Mouse (Mus musculus): ENCODE results near the gene Rapgef4. TPM values are rescaled to one million over a fixed set of nuclear protein-coding genes. Genes with fewer than 3 reads are reported as not detected.

Gene Rapgef4
- total and polyA plus RNA-seq, 3 experiments: 15.3 to 38.9 (median 25.4) TPM

DNA sequence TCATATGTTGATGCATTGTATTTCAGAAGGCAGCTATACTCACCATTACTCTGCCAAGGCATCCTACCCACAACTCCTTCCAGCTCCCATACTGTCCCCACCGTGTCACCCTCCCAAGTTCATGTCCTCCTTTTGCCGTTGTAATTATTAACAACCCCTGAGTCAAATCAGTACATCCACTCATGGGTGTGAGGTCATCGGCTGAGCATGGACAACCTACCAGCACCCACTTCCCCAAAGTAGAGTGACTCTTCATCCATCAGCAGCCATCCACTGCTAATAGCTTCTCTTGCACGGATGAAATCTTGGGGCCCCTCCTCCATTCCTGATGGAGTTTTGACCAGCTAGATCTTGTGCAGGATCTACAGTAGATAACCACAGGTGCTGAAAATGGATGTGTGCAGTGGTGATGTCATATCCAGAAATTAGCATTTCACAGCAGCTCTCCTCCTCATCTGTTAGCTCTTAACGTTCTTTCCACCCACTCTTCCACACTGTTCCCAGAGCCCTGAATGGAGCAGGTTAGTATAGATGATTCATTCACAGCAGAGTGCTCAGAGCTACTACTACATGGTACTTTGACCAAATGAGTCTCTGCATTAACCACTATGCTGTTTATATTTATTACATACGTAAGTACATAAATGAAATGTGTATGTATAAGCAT, 281.9 kb downstream of the Rapgef4 start:
- Histone ChIP-seq H3K4me3 (no peak overlapping the region), H3K79me2 (replicated peaks; ENCODE audit: control insufficient read depth, insufficient read depth, low read length) (no peaks in the 10 kb centered on the region), H3K27ac (no peak overlapping the region), H3K4me1 (ENCODE audit: control insufficient read depth, insufficient read depth, low read length) (no peaks in the 10 kb centered on the region), H3K9ac (ENCODE audit: low read depth, low read length) (no peak overlapping the region), H3K27me3 (ENCODE audit: control insufficient read depth, insufficient read depth, low read length) (no peaks in the 10 kb centered on the region), H3K36me3 (ENCODE audit: control insufficient read depth, insufficient read depth, low read length) (no peaks in the 10 kb centered on the region)
- intact Hi-C loops (cut with DNase I): no loop called here
- no peak for DNase-seq
- WGBS: 77% methylated on average over 6 of the region's 6 CpGs
- no peak for TF ChIP-seq CTCF (IDR thresholded peaks at IDR 0.05)
- no peak for TF ChIP-seq EP300 (IDR thresholded peaks at IDR 0.05; ENCODE audit: insufficient read depth, low read depth, low read length)
- TF ChIP-seq POLR2A (IDR thresholded peaks at IDR 0.05; ENCODE audit: insufficient read depth, low read depth, low read length): no peak

DNA sequence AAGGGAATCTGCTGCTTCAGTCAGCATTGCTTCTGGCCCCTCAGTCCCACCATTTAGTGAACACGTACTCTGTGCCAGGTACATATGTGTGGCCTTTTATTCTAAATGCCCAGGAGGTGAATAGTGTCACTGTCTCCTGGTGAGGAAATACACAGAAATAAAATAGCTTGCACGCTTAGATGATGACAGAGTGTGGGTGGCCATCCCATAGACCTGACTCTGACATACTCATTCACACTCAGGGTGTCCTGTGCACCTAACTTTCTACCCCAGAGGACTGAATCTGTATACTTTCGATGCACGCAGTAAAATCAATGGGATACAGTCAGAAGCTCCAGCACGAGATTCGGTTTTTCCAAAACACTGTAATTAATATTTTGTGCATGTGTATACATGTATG, 286.4 kb downstream of the Rapgef4 start:
- no peaks in the 10 kb centered on the region for H3K79me2 ChIP-seq (replicated peaks; ENCODE audit: control insufficient read depth, insufficient read depth, low read length)
- intact Hi-C loops (cut with DNase I): no loop called here
- 88% methylated on average over 6 of the region's 6 CpGs for WGBS

DNA sequence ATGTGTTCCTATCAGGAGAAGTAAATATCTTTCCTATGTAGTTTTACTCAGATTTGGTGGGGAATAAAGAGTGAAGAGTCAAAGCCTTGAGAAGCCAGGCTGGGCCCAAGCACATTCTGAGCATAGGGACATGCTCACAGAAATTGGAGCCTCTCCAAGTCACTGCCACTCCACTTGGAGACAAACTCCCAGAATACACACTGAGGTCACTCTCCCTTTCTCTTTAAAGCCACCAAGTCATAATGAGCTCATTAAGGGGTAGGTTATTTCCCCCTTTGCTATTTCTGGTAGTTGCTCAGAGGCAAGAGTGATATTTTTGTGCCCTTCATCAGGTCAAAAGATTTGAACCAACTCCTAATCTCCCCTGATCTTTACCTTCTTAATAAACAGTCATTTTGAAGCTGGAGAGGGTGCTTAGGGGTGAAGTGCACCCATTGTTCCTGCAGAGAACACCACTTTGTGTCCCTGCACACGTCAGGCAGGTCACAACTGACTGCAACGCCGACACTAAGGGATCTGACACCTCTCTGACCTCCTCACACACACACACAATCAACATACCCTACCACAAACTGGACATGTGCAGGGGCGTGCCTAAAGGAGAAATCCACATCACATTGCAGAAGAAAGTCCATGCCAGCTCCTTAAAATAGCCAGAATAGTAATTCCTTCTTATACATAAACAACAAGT, 288.8 kb downstream of the Rapgef4 start:
- DNase-seq: peak in 1 of 2 experiments; percentile 31
- peak overlapping the region; percentile 85 for H3K27ac ChIP-seq
- WGBS: 50% methylated on average over 4 of the region's 4 CpGs
- peak overlapping the region; percentile 60; the same call in 1 of the 2 replicates for H3K9ac ChIP-seq (ENCODE audit: low read depth, low read length)
- H3K4me1 ChIP-seq (ENCODE audit: control insufficient read depth, insufficient read depth, low read length): peaks cover 1% of the 10 kb centered on the region
- H3K27me3 ChIP-seq (ENCODE audit: control insufficient read depth, insufficient read depth, low read length): no peaks in the 10 kb centered on the region
- H3K36me3 ChIP-seq (ENCODE audit: control insufficient read depth, insufficient read depth, low read length): no peaks in the 10 kb centered on the region
- no peak for TF ChIP-seq POLR2A (IDR thresholded peaks at IDR 0.05; ENCODE audit: insufficient read depth, low read depth, low read length)
- TF ChIP-seq EP300 (IDR thresholded peaks at IDR 0.05; ENCODE audit: insufficient read depth, low read depth, low read length): no peak
- no peaks in the 10 kb centered on the region for H3K79me2 ChIP-seq (replicated peaks; ENCODE audit: control insufficient read depth, insufficient read depth, low read length)
- intact Hi-C loops (cut with DNase I): no loop called here
- H3K4me3 ChIP-seq: no peak overlapping the region

More for the DNA sequence above, 286.4 kb downstream of the Rapgef4 start:
- TF ChIP-seq CTCF (IDR thresholded peaks at IDR 0.05) (no peak), POLR2A (IDR thresholded peaks at IDR 0.05; ENCODE audit: insufficient read depth, low read depth, low read length) (no peak), EP300 (IDR thresholded peaks at IDR 0.05; ENCODE audit: insufficient read depth, low read depth, low read length) (no peak)
- no peak for DNase-seq
- Histone ChIP-seq H3K27ac (no peak overlapping the region), H3K27me3 (ENCODE audit: control insufficient read depth, insufficient read depth, low read length) (no peaks in the 10 kb centered on the region), H3K9ac (ENCODE audit: low read depth, low read length) (no peak overlapping the region), H3K36me3 (ENCODE audit: control insufficient read depth, insufficient read depth, low read length) (no peaks in the 10 kb centered on the region), H3K4me1 (ENCODE audit: control insufficient read depth, insufficient read depth, low read length) (peaks cover 1% of the 10 kb centered on the region), H3K4me3 (no peak overlapping the region)

DNA sequence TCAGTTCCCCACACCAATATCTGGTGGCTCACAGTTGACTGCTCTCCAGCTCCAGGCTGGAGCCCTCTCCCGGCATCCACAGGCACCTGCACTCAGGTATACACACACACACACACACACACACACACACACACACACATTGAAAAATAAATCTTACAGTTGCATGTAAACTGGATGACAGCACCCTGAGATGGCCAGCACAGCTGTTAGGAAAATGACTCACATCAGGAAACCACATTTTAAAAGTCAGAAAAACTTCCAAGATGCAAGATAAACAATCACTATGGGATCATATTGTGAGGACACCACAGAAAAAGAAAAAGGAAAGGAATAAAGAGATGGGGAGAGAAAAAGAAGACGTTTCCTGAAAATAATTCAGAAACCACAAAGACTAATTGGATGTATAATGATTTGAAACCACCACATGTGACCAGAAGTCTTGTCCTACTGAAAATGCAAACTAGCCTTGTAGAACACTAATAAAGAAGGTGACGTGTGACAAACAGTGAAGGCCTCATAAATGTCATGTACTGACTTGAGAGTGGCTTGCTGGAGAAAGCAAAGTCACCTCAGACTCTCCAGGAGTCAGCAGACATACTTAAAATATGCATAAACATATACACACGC, 297.3 kb downstream of the Rapgef4 start:
- WGBS: 76% methylated on average over 4 of the region's 4 CpGs
- Histone ChIP-seq H3K27ac (no peak overlapping the region), H3K79me2 (replicated peaks; ENCODE audit: control insufficient read depth, insufficient read depth, low read length) (no peaks in the 10 kb centered on the region), H3K4me3 (no peak overlapping the region), H3K36me3 (ENCODE audit: control insufficient read depth, insufficient read depth, low read length) (no peaks in the 10 kb centered on the region), H3K27me3 (ENCODE audit: control insufficient read depth, insufficient read depth, low read length) (no peaks in the 10 kb centered on the region), H3K9ac (ENCODE audit: low read depth, low read length) (no peak overlapping the region), H3K4me1 (ENCODE audit: control insufficient read depth, insufficient read depth, low read length) (no peaks in the 10 kb centered on the region)
- TF ChIP-seq POLR2A (IDR thresholded peaks at IDR 0.05; ENCODE audit: insufficient read depth, low read depth, low read length) (no peak), CTCF (IDR thresholded peaks at IDR 0.05) (no peak), EP300 (IDR thresholded peaks at IDR 0.05; ENCODE audit: insufficient read depth, low read depth, low read length) (no peak)
- DNase-seq: no peak
- intact Hi-C loops (cut with DNase I): no loop called here

DNA sequence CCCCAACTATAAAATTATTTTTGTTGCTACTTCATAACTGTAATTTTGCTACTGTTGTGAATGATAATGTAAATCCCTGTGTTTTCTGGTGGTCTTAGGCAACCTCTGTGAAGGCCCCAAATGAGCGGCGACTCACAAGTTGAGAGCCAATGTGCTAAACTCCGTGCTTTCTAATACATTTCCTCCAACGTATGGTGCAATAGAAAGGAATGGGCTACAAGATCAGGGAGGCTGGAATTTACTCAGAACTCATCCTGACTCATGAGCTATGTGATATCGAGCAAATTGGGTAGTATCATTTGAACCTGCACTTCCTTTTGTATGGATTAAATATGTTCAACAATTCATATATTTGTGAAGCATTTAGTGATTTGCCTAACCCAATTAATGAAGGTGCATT, 299.5 kb downstream of the Rapgef4 start:
- H3K4me3 ChIP-seq: no peak overlapping the region
- WGBS: 91% methylated on average over 5 of the region's 5 CpGs
- no peak overlapping the region for H3K27ac ChIP-seq
- no peak overlapping the region for H3K9ac ChIP-seq (ENCODE audit: low read depth, low read length)
- no peak for DNase-seq
- no peaks in the 10 kb centered on the region; the same call in 1 of the 2 replicates for H3K36me3 ChIP-seq (ENCODE audit: control insufficient read depth, insufficient read depth, low read length)
- H3K27me3 ChIP-seq (ENCODE audit: control insufficient read depth, insufficient read depth, low read length): no peaks in the 10 kb centered on the region
- TF ChIP-seq EP300 (IDR thresholded peaks at IDR 0.05; ENCODE audit: insufficient read depth, low read depth, low read length) (no peak), CTCF (IDR thresholded peaks at IDR 0.05) (no peak), POLR2A (IDR thresholded peaks at IDR 0.05; ENCODE audit: insufficient read depth, low read depth, low read length) (no peak)
- no peaks in the 10 kb centered on the region for H3K79me2 ChIP-seq (replicated peaks; ENCODE audit: control insufficient read depth, insufficient read depth, low read length)
- peaks cover 4% of the 10 kb centered on the region for H3K4me1 ChIP-seq (ENCODE audit: control insufficient read depth, insufficient read depth, low read length)
- intact Hi-C loops (cut with DNase I): no loop called here

DNA sequence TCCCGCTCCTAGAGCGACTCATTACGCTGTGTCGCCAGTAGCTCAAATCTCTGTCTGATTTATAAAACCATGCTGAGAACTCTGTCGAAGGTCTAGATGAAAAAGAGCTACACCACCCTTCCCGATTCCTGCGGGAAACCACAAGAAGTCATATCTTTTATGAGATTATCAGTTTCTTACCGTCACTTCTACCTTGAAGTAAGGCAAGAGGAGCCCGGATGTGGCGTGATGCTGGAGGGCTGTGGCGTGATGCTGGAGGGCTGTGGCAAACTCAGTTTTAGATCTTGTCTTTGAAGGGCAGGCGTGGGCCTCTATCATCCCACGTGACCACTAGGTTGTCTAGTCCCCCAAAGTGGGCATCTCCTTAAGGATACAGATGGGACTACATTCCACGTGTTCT, 300.9 kb downstream of the Rapgef4 start:
- Histone ChIP-seq H3K79me2 (replicated peaks; ENCODE audit: control insufficient read depth, insufficient read depth, low read length) (no peaks in the 10 kb centered on the region), H3K9ac (ENCODE audit: low read depth, low read length) (no peak overlapping the region), H3K27me3 (ENCODE audit: control insufficient read depth, insufficient read depth, low read length) (no peaks in the 10 kb centered on the region), H3K36me3 (ENCODE audit: control insufficient read depth, insufficient read depth, low read length) (no peaks in the 10 kb centered on the region; the same call in 1 of the 2 replicates), H3K27ac (no peak overlapping the region), H3K4me1 (ENCODE audit: control insufficient read depth, insufficient read depth, low read length) (peaks cover 4% of the 10 kb centered on the region), H3K4me3 (no peak overlapping the region)
- DNase-seq: no peak
- TF ChIP-seq CTCF (IDR thresholded peaks at IDR 0.05) (no peak), POLR2A (IDR thresholded peaks at IDR 0.05; ENCODE audit: insufficient read depth, low read depth, low read length) (no peak), EP300 (IDR thresholded peaks at IDR 0.05; ENCODE audit: insufficient read depth, low read depth, low read length) (no peak)
- intact Hi-C loops (cut with DNase I): no loop called here
- WGBS: 91% methylated on average over 14 of the region's 14 CpGs

Data from heart, adult 2 months (tissue).